Mouse (Mus musculus) neural tube, postnatal 0 days (tissue): ENCODE results near the gene Dph7. TPM values are rescaled to one million over a fixed set of nuclear protein-coding genes. Genes with fewer than 3 reads are reported as not detected.

Experiments
- microRNA-seq: library from miRNA; unstranded; fragments of <30 nt; microRNA quantifications from one replicate; pipeline ENCODE4, GENCODE M21; 2016
- polyA plus RNA-seq: library from polyadenylated mRNA; unstranded; fragments of >200 nt; fragmentation: Nextera tagmentation; extraction: Ambion mirVana; gene quantifications from 2 replicates; pipeline ENCODE4 v1.2.1, GENCODE M21; 2015

Gene Dph7
- polyA plus RNA-seq = 32.5 and 32.9 TPM in 2 replicates

GRCm38 (mm10) chr2:24962304-24963000, at the start of gene Dph7:
Dph7 (plus strand) TSS chr2:24962400.

DNA sequence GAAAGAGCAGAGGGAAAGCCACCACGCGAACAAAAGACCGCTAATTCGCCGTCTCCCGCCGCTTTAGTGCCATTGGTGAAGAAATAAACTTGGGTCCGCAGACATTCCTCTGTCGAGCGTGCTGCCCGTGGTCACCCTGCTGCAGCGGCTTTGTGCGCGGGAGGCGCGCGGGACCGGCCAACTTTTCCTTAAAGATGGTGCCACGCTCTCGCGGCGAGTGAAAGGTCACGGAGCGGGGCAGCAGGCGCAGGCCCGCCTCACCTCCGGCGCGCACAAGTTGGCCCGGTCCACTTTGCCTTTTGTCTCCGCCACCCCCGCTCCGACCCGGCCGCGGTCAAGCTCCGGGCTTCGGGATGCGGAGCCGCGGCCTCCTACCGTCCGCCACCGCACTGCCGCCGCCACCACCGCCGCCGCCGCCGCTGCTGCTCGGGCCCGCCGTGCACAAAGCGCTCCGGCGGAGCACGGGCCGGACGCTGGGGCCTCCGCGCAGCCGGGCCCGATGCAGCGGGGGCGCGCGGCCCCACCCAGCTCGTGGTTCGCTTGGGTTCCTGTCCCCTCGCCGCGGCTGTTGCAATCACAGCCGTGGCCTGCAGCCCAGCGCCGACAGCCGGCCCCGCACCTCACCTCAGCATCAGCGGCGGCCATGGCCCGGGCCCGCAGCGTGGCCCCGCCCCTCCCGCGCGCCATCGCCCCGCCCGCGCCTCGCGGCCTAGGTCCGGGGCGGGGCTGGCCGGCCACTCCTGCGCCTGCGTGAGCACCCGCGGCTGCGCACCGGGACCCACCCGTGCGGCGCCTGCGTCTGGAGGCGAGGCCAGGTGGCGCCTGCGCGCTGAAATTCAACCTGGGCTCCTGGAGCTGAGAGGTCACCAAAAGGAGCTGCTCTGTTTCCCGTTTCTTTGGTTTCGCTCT, 43.0 kb upstream of the Dph7 start, which contains the start of gene Ehmt1:
Gene Ehmt1 (minus strand): TSS at position 685 of the 909 bp plus-strand sequence.

DNA sequence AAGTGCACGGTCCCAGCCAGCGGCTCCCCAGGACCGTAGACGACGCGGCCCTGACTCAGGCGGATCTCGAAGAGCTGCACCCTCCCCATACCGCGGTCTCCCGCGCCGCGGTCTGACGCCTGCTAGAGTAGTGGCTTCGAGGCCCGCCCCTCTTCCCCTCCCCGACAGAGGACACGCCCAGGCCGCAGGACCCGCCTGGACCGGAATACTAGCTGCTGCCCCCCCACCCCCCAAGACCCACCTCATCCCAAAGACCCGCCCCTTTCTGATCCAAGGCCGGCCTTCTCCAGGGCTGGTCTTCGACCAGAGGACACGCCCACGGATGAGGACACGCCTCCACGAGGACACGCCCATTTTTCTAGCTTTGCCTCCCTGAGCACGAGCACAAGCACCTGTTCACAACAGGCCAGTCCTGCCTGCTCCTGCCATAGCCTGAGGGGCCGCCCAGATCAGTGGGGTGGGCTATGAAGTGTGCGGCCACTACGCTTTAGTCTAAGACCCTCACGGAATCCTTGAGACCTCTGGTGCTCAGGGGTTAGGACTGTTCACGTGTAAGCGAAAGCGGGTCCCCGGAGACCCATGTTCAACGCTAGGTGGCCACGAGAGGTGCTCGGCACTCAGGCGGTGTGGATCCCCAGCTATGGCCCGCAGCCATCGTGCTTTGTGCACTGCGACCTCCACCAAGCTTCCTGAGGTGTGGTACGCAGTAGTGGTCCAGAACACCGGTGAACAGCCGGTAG, 27.0 kb upstream of the Dph7 start, which contains the start of gene Arrdc1:
Gene Arrdc1 (minus strand): TSS at position 196 of the 740 bp plus-strand sequence.

GRCm38 (mm10) chr2:24949421-24950188, 12.6 kb upstream of the Dph7 start, which contains the start of gene Zmynd19:
Zmynd19 (plus strand) TSS chr2:24949792.

GRCm38 (mm10) chr2:24974906-24975703, 12.9 kb downstream of the Dph7 start, which contains the start of gene Mrpl41:
Mrpl41 (minus strand) TSS chr2:24975098.

DNA sequence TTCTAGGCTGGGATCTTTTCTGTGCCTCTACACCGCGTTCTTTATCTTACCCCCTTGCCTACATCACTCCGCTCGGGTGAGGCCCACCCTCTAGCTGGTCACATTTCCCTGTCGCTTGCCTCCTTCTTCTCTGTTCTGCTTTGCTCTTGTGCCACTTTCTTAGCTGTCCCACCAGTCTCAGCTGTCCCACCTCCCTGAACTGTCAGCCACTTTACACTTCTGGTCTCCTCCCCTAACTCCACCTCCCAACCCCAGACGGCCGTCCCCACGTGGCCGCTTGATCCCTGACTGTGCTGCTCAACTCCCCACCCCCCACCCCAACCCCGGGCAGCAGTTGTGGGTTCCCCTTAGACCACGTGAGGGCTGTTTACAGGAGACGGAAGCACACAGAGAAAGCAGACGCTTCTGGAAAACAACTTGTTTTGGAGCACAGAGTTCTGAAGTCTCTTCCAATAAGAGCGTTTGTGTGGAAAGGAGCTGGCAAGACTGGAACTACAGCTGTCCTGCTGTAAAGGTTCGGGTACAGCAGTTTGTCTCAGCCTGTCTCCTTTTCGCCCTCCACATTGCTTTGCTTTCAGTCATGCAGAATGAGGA, 13.6 kb downstream of the Dph7 start, which contains the start of gene Pnpla7:
Gene Pnpla7 (plus strand): TSS at position 330 of the 594 bp plus-strand sequence.

Small RNAs within 50 kb of the gene (microRNA-seq; reads per million reads assigned to microRNA genes)
- not detected for gene Gm22875

Other genes with a start within 250 kb of the Dph7 start
- 12.8 and 15.5 TPM in 2 replicates for gene Cacna1b, start 199.2 kb upstream of the Dph7 start, polyA plus RNA-seq
- 54.0 and 59.0 TPM in 2 replicates for gene Ehmt1, start 42.8 kb upstream of the Dph7 start, polyA plus RNA-seq
- 45.2 and 47.6 TPM in 2 replicates for gene Arrdc1, start 27.1 kb upstream of the Dph7 start, polyA plus RNA-seq
- gene Zmynd19, start 12.6 kb upstream of the Dph7 start, polyA plus RNA-seq = 23.2 and 24.4 TPM in 2 replicates
- 215 and 225 TPM in 2 replicates for gene Mrpl41, start 12.7 kb downstream of the Dph7 start, polyA plus RNA-seq
- 3.8 and 4.0 TPM in 2 replicates for gene Pnpla7, start 13.6 kb downstream of the Dph7 start, polyA plus RNA-seq
- 160 and 185 TPM in 2 replicates for gene Nsmf, start 92.0 kb downstream of the Dph7 start, polyA plus RNA-seq
- not detected in 2 replicates for gene Entpd8, start 117.9 kb downstream of the Dph7 start, polyA plus RNA-seq
- gene Noxa1, start 132.7 kb downstream of the Dph7 start, polyA plus RNA-seq = not detected in 2 replicates
- gene Nrarp, start 218.4 kb downstream of the Dph7 start, polyA plus RNA-seq = 15.8 TPM in 2 replicates
- gene Tor4a, start 234.5 kb downstream of the Dph7 start, polyA plus RNA-seq = 1.7 and 2.2 TPM in 2 replicates
- gene Nelfb, start 249.1 kb downstream of the Dph7 start, polyA plus RNA-seq = 73.6 and 78.9 TPM in 2 replicates